Mouse (Mus musculus): ENCODE measurements at regions not wholly inside any gene's neighbourhood (a gene's known extent, or its start where the extent isn't known, plus 50 kb on each side); places are given as distances from the start of the nearest gene placed in this dataset.

GRCm38 (mm10) chr14:86062885-86063619 is 1078.0 kb downstream of the Diaph3 start:
- TF ChIP-seq CTCF (IDR thresholded peaks at IDR 0.05; ENCODE audit: low read depth) (peak; percentile 38), EP300 (IDR thresholded peaks at IDR 0.05; ENCODE audit: low read depth) (no peak)
